Mouse (Mus musculus) stomach, embryonic 16.5 days (tissue): ENCODE results near the gene Gm5152. TPM values are rescaled to one million over a fixed set of nuclear protein-coding genes. Genes with fewer than 3 reads are reported as not detected.
"Not testable (repeated sequence)": the region's sequence is repeated elsewhere in the genome, so short reads cannot be mapped to it uniquely, and the experiment has no call there.

Experiments used
- ATAC-seq: fragments of 200-750 bp; cut with Nextera tagmentation; 2 replicates; pipeline ENCODE4 v1.8.0; 2017; ENCODE audit warnings: moderate number of reproducible peaks, moderate TSS enrichment; ENCODE audit not compliant: insufficient read depth, low FRiP score
- H3K27ac ChIP-seq: fragments of 300-500 bp; sonication (generic); 2 replicates; pipeline ENCODE4 v1.5.1; 2014; ENCODE audit warnings: low read length
- H3K27me3 ChIP-seq: fragments of 300-500 bp; sonication (generic); 2 replicates; pipeline ENCODE4 v1.6.1; 2014; ENCODE audit warnings: low read length, control low read depth, mixed read lengths; ENCODE audit not compliant: control insufficient read depth, insufficient read depth
- H3K36me3 ChIP-seq: fragments of 300-500 bp; sonication (generic); 2 replicates; pipeline ENCODE4 v1.6.1; 2014; ENCODE audit warnings: low read length; ENCODE audit not compliant: control insufficient read depth, insufficient read depth
- H3K4me1 ChIP-seq: fragments of 300-500 bp; sonication (generic); 2 replicates; pipeline ENCODE4 v1.6.1; 2014; ENCODE audit warnings: low read length, control low read depth, mixed read lengths; ENCODE audit not compliant: control insufficient read depth, insufficient read depth
- H3K4me2 ChIP-seq: fragments of 300-500 bp; sonication (generic); 2 replicates; pipeline ENCODE4 v1.6.1; 2014; ENCODE audit warnings: low read depth, low read length, mixed read lengths
- H3K4me3 ChIP-seq: fragments of 300-500 bp; sonication (generic); replicated peaks from 2 replicates; pipeline ENCODE4 v1.5.1; 2014; ENCODE audit warnings: mild to moderate bottlenecking, low read length
- H3K9ac ChIP-seq: fragments of 300-500 bp; sonication (generic); 2 replicates; pipeline ENCODE4 v1.6.1; 2014; ENCODE audit warnings: low read length
- H3K9me3 ChIP-seq: fragments of 300-500 bp; sonication (generic); replicated peaks from 2 replicates; pipeline ENCODE4 v1.6.1; 2016; ENCODE audit warnings: low read length, control low read depth; ENCODE audit not compliant: control insufficient read depth
- WGBS: fragments of 180-500 bp; shearing (Covaris S2); extraction: QIAGEN DNeasy Blood & Tissue Kit; methylation state at CpG from one replicate; pipeline ENCODE4 v1.1.7; 2014; 5-methylcytosine and 5-hydroxymethylcytosine counted together
- polyA plus RNA-seq: library from polyadenylated mRNA; unstranded; fragments of >200 nt; fragmentation: Nextera tagmentation; extraction: Ambion mirVana; gene quantifications from 2 replicates; pipeline ENCODE4 v1.2.1, GENCODE M21; 2015

Gm5152 gene
- polyA plus RNA-seq: not detected in 2 replicates

DNA sequence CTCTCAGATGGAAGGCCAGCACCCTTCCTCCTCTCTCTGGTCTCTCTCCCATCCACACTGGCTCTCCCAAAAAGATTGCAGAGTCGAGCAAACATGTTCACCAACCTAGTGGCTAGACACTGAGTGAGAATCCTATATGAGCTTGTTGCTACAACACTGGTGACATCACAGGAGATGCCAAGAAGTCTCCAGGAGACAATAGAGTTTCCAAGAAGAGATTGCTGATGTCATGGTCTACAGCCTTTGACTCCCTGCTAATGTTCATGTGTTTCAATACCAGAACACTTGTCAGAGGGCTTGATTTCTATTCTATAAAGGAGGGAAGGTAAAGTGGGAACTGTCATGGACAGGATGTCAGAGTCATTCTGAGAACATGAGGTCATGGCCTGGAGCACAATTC, at the start of gene Gm5152:
Gene Gm5152, minus strand, starts transcription at position 101 of the 400 bp plus-strand sequence.
- H3K4me1 ChIP-seq, H3K27me3 ChIP-seq, H3K4me2 ChIP-seq, H3K4me3 ChIP-seq, H3K9ac ChIP-seq, H3K9me3 ChIP-seq, H3K27ac ChIP-seq, H3K36me3 ChIP-seq, ATAC-seq: not testable (repeated sequence)
- no CpG with 5 or more reads among the region's 1 CpGs for WGBS

DNA sequence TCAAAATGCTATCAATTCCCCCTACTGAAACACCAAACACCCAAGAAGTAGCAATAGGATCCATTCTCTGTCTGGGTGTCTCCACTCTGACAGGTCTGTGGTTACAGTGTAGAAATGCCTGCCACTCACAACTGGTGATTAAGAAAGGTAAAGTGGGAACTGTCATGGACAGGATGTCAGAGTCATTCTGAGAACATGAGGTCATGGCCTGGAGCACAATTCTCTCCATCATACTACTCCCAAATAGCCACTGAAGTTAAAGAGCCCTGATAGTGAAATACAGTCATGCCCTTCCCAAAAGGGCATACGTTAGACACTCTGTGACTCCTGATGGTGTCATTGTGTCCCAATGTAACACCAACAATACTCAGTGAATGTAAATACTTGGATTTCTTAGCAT, 8.4 kb upstream of the Gm5152 start:
- H3K27me3 ChIP-seq, H3K27ac ChIP-seq, H3K4me2 ChIP-seq, H3K4me3 ChIP-seq, H3K9me3 ChIP-seq, H3K36me3 ChIP-seq, H3K4me1 ChIP-seq, ATAC-seq, H3K9ac ChIP-seq: not testable (repeated sequence)
- WGBS: 90% methylated on average over 1 of the region's 1 CpGs

DNA sequence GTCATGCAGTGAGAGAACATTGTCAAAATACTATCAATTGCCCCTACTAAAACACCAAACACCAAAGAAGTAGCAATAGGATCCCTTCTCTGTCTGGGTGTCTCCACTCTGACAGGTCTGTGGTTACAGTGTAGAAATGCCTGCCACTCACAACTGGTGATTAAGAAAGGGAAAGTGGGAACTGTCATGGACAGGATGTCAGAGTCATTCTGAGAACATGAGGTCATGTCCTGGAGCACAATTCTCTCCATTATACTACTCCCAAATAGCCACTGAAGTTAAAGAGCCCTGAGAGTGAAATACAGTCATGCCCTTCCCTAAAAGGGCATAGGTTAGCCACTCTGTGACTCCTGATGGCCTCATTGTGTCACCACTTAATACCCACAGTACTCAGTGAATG, 556 bp downstream of the Gm5152 start:
- not testable (repeated sequence) for H3K9me3 ChIP-seq, H3K4me1 ChIP-seq, H3K27ac ChIP-seq, ATAC-seq, H3K4me2 ChIP-seq, H3K27me3 ChIP-seq, H3K4me3 ChIP-seq, H3K36me3 ChIP-seq, H3K9ac ChIP-seq

DNA sequence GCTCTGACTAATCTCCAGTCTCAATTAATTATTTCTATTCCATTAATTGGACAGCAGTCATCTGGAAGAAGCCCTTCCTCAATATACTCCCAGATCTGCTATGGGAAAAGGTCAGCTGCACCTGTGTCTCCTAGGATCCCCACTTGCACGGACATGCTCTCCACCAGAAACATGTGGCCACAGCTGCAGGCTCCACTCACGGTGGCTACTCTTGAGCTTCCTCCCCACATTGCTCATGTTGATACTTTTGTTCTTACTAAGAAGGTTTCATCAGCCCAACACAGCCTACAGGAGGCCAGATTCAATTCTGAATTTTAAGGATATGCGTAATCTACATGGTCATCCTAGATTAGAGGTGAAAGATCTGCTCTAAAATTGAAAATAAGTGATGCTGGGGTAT, 5.9 kb downstream of the Gm5152 start:
- H3K9ac ChIP-seq, H3K27me3 ChIP-seq, H3K36me3 ChIP-seq, H3K4me3 ChIP-seq, H3K4me1 ChIP-seq, H3K9me3 ChIP-seq, H3K27ac ChIP-seq, H3K4me2 ChIP-seq, ATAC-seq: not testable (repeated sequence)
- WGBS: 86% methylated on average over 3 of the region's 3 CpGs

DNA sequence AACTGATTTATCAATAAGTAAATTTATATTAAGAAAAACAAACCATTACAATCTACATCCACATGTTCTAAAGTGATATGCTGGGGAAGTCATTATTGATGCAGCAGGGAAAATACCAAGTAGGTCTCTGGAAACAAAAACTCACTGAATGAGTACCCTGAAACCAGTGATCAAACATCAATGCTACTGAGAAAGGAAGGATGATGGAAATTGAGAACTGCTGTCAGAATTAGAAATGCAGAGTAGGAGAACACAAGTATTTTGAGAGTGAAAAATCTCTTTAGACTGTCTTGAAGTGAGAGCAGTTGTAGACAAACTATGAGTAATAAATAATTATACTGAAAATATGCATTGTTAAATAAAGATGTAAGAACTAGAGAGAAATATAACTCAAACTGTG, 26.0 kb downstream of the Gm5152 start:
- Histone ChIP-seq H3K4me2 (no peak overlapping the region), H3K9me3 (no peaks in the 10 kb centered on the region), H3K4me3 (no peak overlapping the region), H3K4me1 (no peaks in the 10 kb centered on the region), H3K27me3 (no peaks in the 10 kb centered on the region), H3K36me3 (no peaks in the 10 kb centered on the region), H3K27ac (no peak overlapping the region), H3K9ac (no peak overlapping the region)
- ATAC-seq: no peak

- Histone ChIP-seq H3K36me3 (no peaks in the 10 kb centered on the region), H3K9ac (no peak overlapping the region), H3K4me2 (no peak overlapping the region), H3K27me3 (no peaks in the 10 kb centered on the region), H3K27ac (no peak overlapping the region), H3K4me1 (no peaks in the 10 kb centered on the region), H3K9me3 (no peaks in the 10 kb centered on the region), H3K4me3 (no peak overlapping the region)
- ATAC-seq: no peak
- 85% methylated on average over 1 of the region's 1 CpGs for WGBS
Observed at GRCm38 (mm10) chr5:10203067-10203466, 43.3 kb downstream of the Gm5152 start.

DNA sequence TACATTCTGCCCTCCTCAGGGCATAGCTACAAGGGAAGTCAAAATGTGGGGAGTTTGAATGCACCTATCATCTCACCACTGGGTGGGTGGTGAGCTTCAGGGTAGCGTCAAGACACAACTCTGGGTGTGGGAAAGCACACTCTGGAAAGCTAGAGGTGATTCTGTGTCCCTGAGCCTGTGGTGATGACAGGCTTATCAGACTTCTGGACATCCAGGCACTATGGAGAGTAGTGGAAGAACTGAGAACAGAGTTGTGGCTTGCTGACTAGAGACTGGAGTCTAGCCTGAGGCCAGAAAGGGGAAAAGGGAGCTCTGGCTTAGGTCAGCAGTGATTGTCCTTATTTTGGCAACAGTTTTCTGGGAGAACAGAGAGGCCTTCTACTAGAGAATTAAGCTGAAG, 49.4 kb downstream of the Gm5152 start:
- Histone ChIP-seq H3K36me3 (no peaks in the 10 kb centered on the region), H3K27me3 (no peaks in the 10 kb centered on the region), H3K4me1 (no peaks in the 10 kb centered on the region), H3K4me2 (no peak overlapping the region), H3K27ac (no peak overlapping the region), H3K9me3 (no peaks in the 10 kb centered on the region), H3K4me3 (no peak overlapping the region), H3K9ac (no peak overlapping the region)
- 84% methylated on average over 1 of the region's 1 CpGs for WGBS
- ATAC-seq: no peak
